Mouse (Mus musculus) gastrocnemius, postnatal 14 days (tissue): ENCODE measurements around the gene Rbms3. TPM values are rescaled to one million over a fixed set of nuclear protein-coding genes. Genes with fewer than 3 reads are reported as not detected.

Experiments used
- DNase-seq: peaks from one replicate; pipeline ENCODE4 v3.0.0; 2021; ENCODE audit warnings: mixed read lengths
- intact Hi-C: fragments of 180-260 bp; cut with DNase I; formaldehyde crosslinking; loops from one replicate; pipeline ENCODE4 v1.15.1; 2025; ENCODE audit warnings: low total_unique reads
- total RNA-seq, 2 experiments: library from RNA; stranded (reverse); gene quantifications; 2 replicates each; pipeline ENCODE4 v1.2.3; 2021

The Rbms3 gene
- total RNA-seq, 2 experiments from 2014 or later = 14.3 to 17.7 TPM

DNA sequence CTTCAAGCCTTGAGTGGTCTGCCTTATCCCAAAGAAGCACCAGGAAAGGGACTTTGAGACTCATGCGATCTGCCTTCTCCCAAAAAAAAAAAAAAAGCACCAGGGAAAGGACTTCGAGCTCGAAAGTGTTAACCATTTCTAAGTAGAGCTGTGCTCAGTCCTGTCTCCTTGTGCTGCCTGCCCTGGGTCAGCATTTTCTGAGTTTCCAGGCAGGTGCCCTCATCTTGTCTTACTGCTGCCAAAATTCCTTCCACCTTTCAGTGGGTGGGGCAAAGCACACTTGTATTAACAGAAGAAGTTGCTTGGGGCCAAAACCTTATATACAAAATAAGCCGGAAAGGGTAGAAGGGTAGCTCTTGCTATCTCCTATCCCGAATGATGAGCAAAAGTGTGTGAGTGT, 248.8 kb downstream of the Rbms3 start:
- no peak for DNase-seq
- intact Hi-C loops = no loop called here

- intact Hi-C loops = no loop called here
- DNase-seq = peak; percentile 15
Measured at GRCm38 (mm10) chr9:117380076-117380475, 249.6 kb downstream of the Rbms3 start.

- intact Hi-C loops = no loop called here
- no peak for DNase-seq
Measured at GRCm38 (mm10) chr9:117379448-117379983, 250.2 kb downstream of the Rbms3 start.

DNA sequence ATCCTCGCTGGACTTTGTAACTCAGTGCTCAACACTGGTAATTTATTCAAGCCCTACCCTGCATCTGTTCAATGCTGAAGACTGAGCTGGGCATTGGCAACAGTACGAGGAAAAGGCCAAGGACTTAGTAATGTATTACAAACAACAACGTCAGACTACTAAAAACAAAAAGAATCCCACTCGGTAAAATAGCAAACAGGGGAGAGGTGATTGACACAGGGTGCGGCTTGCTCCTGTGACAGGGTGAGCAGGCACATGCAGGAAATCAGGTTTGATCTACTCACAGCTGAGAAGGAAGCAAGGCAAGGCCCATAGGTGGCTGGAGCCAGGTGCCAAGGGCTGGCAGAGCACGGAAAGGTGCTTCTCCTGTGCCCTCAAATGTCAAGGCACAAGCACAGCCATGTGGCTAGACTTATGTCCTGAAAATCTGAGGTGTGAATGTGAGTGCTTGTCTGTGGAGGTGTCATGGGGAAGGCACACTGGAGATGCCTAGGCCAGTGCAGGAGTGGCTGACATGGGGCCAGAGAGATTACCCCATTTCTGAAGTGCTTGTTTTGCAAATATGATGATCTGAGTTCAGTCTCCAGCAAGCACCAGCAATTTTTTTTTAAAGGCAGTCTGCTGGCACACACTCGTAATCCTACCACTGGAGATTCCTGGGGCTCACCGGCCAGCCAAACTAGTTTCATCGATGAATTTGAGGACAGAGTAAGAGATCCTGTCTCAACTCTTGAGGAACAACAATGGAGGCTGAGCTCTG, 251.4 kb downstream of the Rbms3 start:
- intact Hi-C loops = no loop called here
- no peak for DNase-seq

GRCm38 (mm10) chr9:117375776-117376175, 253.9 kb downstream of the Rbms3 start:
- intact Hi-C loops = no loop called here
- DNase-seq = no peak

DNA sequence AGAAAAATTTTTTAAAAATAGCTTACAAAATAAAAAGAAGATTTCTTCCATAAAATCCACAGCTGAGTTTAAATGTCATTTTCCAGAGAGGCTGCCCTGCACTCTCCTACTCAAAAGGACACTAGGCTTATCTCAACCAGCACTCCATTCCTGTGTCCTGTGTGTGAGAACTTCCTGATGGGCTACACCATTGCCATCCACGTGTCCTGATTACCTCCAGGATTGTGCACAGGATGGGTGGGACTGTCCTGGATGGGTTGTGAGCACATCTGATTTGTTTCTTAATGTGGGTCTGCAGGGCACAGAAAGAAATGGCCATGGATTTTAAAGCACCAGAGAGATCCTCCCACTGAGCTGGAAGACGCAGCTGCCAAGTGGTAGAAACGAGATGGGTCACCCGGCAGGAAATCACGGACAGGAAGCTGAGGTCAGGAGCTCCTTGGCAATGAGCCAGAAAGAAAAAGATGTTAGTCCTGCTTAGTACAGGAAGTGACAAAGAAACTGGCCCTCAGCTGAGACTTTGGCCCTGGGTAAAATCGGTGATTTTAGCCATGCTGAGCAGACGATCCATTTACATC, 256.5 kb downstream of the Rbms3 start:
- intact Hi-C loops = no loop called here
- DNase-seq = peak; percentile 11

GRCm38 (mm10) chr9:117371980-117372379, 257.7 kb downstream of the Rbms3 start:
- no peak for DNase-seq
- intact Hi-C loops = no loop called here

- no peak for DNase-seq
- intact Hi-C loops = no loop called here
Measured at GRCm38 (mm10) chr9:117370086-117370485, 259.6 kb downstream of the Rbms3 start.

- intact Hi-C loops = no loop called here
- DNase-seq = no peak
Measured at GRCm38 (mm10) chr9:117368016-117368415, 261.7 kb downstream of the Rbms3 start.

DNA sequence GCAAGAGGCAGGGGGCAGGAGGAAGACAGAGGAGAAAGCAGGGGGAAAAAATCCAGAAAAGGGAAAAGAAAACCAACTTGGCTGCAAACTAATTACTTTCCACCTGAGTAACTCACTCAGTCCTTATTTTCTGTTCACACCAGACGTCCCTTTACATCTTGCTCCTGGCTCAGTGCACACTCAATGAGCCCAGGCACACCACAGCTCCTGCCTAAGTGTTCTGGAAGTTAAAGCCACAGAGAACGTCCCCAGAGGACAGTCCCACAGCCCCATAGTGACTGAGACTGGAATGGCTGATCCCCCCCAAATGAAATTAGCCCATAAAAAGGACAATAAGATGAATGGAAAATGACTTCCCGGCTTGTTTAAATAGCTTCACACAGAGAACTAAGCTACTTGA, 265.1 kb downstream of the Rbms3 start:
- no peak for DNase-seq
- intact Hi-C loops = no loop called here

GRCm38 (mm10) chr9:117361431-117361830, 268.3 kb downstream of the Rbms3 start:
- intact Hi-C loops = no loop called here
- DNase-seq = no peak

DNA sequence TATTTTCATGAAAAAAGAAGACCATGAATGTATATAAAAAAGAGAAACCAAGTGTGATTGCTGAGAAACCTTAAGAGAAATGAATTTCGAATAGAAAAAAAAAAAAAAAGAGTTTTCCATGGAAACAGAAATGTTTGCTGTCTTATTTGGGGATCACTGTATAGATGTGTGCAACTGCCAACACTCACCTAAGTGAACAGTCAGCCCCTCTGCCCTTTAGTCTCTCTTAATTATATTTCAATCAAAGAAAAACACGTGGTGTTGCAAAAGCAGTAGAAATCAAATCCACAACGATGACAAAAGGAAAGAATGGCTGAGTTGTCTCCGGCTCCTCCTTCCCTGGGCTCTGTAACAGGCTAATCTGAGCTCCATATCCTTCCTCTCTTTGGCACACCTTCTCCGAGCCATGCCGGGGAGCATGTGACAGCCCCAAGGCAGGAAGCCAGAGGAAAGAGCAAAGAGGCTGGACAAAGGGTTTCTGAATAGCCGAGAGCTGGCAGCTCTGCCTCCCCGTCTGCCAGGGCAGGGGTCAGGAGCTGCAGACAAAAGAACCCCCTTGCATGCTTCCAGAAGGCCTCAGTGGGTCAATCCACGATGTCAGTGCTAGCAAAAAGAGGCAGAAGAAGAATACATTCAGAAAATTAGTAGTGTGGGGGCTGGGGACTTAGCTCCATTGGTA, 272.8 kb downstream of the Rbms3 start:
- intact Hi-C loops = no loop called here
- peak; percentile 52 for DNase-seq

- intact Hi-C loops = no loop called here
Measured at GRCm38 (mm10) chr9:117355501-117355900, 274.2 kb downstream of the Rbms3 start.

DNA sequence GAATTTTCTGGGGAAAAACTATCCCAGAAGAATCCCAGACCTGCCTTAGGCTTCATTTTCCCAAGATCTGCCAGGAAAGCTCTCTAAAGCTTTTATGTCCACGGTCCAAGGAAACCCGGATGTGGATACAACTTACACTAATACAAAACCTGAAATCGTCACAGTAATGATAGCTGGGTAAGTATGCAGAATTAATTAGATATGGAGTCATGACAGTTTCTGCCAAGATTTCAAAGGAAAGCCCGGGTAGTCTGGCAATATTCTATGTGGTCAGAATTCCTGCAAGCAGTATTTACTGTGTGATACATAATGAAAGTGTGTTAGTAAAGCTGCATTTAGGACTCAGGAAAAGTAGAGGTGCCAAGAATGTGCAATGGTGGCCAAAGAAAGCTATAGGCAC, 287.4 kb downstream of the Rbms3 start:
- intact Hi-C loops = no loop called here
- DNase-seq = no peak

More at GRCm38 (mm10) chr9:117355501-117355900, 274.2 kb downstream of the Rbms3 start:
- DNase-seq = no peak

- intact Hi-C loops = no loop called here
- peak; percentile 42 for DNase-seq
Measured at GRCm38 (mm10) chr9:117330681-117331080, 299.0 kb downstream of the Rbms3 start.

DNA sequence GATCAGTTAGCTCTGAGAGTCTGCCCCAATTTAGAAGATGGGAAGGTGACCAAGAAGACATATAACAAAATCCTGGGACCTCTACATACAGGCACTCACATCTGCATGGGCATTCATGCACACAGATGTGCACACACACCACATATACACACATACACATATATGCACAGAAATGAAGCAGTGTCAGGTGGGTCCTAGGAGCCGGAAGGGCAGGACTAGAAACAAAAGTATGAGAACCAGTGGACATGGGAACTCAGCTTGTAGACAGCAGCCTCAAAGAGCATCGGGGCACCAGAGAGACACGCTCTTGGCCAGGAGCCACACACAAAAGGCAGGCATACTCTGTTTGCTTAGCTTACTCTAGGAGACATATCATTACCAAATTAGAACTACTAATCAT, 310.4 kb downstream of the Rbms3 start:
- no peak for DNase-seq
- intact Hi-C loops = no loop called here

GRCm38 (mm10) chr9:117318461-117318860, 311.3 kb downstream of the Rbms3 start:
- intact Hi-C loops = no loop called here
- DNase-seq = no peak

GRCm38 (mm10) chr9:117317251-117317650, 312.5 kb downstream of the Rbms3 start:
- intact Hi-C loops = no loop called here
- DNase-seq = no peak

DNA sequence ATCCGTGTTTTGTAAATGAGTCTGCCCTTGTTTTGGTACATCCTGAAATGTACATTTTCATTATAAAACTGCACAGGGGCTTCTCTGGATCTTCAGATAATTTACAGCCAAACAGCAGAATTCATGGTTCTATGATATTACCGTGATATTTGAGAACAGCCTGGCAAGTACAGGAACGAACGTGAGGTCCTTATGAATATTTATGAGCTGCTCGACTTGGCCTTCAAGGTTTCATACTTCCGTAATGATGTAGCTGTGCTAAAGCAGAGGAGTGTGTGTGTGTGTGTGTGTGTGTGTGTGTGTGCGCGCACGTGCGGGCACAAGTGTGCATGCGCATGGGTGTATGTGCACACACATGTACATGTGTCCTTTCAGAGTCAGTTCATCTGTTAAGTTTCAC, 316.1 kb downstream of the Rbms3 start:
- no peak for DNase-seq
- intact Hi-C loops = no loop called here

- DNase-seq = no peak
- intact Hi-C loops = no loop called here
Measured at GRCm38 (mm10) chr9:117309809-117310208, 319.9 kb downstream of the Rbms3 start.

DNA sequence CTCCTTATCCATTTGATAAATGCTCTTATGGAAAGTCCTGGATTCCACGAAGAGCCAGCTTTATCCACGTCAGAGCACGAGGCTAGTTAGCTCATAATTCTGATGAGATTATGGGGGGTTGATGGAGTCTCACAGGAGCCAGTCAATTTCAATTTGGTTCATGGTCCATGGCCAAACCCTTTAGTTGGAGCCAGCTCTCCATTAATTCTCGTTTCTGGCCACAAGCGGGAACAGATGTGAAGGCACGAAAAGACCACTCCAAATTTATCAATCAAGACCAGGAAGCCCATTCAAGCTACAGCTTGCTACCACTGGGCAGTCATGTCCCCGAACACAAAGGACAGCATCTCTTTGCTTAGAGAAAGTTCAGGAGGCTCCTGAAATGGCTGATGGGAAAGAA, 330.7 kb downstream of the Rbms3 start:
- intact Hi-C loops = no loop called here
- DNase-seq = no peak
